Mouse (Mus musculus) layer of hippocampus, adult 2 months (tissue): Measurements from ENCODE around the gene Tnfrsf25. TPM values are rescaled to one million over a fixed set of nuclear protein-coding genes. Genes with fewer than 3 reads are reported as not detected.

Source experiments
- DNase-seq, 2 experiments: peaks; one replicate each; pipeline ENCODE4 v3.0.0; 2022; ENCODE audit warnings: low spot score in 2 of 2
- H3K27ac ChIP-seq: fragments of 200-600 bp; 2 replicates; pipeline ENCODE4 v1.8.1; 2022
- H3K4me3 ChIP-seq: fragments of 200-600 bp; 2 replicates; pipeline ENCODE4 v1.8.1; 2022; ENCODE audit warnings: mild to moderate bottlenecking
- CTCF ChIP-seq: fragments of 200-600 bp; conservative IDR thresholded peaks from 2 replicates; pipeline ENCODE4 v1.8.1; 2022; ENCODE audit warnings: antibody characterized with exemption, mild to moderate bottlenecking, moderate library complexity
- total RNA-seq, 2 experiments: library from RNA; stranded (reverse); gene quantifications; 2 replicates each; pipeline ENCODE4 v1.2.3; 2021

Gene Tnfrsf25
- total RNA-seq, 2 experiments from 2014 or later = 22.7 to 48.4 TPM

DNA sequence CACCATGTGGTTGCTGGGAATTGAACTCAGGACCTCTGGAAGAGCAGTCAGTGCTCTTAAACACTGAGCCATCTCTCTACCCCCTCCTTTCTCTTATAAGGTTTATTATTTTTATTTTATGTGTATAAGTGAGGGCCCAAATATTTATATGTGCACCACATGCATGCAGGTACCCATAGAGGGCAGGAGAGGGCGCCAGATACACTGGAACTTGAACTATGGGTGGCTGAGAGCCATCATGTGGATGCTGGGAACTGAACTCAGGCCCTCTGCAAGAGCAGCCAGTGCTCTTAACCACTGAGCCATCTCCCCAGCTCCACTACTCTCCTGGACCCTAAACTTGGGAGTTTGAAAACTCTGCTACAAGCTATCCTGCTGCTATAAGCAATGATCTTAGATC is 27.9 kb downstream of the Tnfrsf25 start:
- no peak overlapping the region for H3K4me3 ChIP-seq
- peak; percentile 47 for TF ChIP-seq CTCF
- no peak overlapping the region for H3K27ac ChIP-seq
- DNase-seq = no peak

DNA sequence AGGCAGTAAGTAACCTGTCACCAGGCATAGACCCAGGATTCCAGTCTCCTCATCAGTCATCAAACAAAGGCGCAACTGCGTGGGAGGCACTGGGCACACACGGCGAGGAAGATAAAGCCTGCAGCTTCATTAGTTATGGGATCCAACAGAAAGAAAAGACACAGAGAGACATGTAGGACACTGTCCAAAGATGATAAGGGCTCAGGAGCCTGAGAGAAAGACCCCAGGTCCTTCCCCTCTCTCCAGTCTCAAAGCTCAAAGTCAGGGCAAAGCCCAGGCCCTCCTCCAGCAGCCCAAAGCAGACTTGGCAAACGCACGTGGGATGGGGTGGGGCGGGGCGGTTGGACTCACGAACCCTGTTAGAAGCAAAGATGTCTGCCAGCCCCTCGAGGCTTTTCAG is 29.7 kb downstream of the Tnfrsf25 start:
- Histone ChIP-seq H3K4me3 (no peak overlapping the region), H3K27ac (no peak overlapping the region)
- DNase-seq = no peak
- no peak for TF ChIP-seq CTCF

DNA sequence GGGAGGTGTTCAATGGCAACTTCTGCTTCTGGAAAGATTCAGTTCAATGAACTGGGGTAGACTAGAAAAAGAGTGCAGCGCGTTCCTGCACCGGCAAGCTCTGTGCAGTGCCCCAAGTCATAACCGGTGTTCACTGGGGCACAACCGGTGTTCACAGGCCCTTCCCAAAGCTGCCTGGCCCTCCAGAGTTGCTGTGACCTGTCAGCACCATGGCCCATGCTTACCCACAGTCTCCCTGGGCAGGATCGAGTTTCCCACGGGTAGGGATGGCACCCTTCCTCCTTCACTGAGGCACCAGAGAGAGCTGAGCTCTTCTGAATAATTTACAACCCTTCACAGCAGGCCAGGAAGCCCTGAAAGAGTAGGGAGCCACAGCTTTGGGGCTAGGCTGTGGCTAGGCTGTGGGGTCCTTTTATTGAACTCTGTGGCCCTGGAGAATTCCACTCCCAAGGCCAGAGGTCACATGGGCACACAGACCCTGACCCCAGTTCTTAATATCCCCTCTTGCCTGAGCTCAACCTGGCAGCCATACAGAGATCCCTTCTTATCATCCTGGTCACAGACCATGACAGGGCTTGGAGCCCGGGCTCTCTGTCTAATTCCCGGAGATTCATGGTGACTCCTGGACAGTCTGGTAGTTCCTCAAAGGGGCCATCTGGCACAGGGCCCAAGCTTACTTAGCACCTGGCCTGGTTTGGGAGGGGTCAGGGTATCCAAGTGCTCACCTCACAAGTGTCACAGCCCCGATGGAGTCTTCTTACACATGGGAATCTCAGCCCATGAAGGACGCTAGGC is 30.5 kb downstream of the Tnfrsf25 start:
- H3K4me3 ChIP-seq = no peak overlapping the region
- H3K27ac ChIP-seq = no peak overlapping the region
- no peak for DNase-seq
- no peak for TF ChIP-seq CTCF

DNA sequence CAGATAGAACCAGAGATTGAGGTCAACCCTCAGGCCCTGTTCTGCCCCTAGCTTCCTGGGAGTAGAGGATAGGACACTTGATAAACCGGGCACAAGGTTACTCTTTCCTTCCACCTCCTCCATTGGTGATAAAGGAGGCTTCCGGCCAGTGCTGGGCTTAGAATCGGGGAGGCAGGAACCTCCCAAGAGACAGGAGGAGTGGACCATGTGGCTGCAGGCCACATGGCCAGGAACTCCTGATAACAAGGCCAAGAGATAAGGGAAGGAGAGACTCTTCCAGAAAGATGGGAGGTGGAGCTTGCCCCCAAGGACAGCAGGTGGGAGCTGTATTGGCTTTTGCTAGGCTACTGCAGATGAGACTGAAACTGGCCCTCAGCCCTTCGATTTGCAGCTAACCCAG is 34.8 kb downstream of the Tnfrsf25 start:
- DNase-seq = no peak
- H3K27ac ChIP-seq = no peak overlapping the region
- TF ChIP-seq CTCF = no peak
- no peak overlapping the region for H3K4me3 ChIP-seq

DNA sequence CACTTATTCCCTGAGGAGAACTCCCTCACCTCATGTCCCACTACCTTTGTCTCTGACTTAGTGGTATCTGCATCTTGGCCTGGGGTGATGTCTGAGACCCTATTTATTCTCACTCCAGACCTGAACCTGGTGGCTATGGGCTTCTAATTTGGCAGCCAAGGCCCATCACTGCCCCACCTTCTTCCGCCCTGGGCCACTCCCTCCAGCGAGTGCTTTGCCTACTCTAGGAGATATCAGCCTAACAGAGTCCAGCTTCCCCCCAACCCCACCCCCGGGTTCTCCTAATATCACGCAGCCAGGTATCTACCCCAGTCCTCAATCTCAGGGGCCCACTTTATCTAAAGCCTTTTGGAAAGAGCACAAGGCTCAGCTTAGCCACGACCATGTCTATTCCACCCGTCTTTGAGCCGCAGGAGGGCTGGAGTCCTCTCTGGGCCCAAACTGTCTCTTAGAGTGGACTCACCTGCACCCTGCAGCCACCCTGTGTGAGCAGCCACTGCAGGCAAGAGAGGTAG is 35.8 kb downstream of the Tnfrsf25 start:
- TF ChIP-seq CTCF = no peak
- no peak overlapping the region for H3K27ac ChIP-seq
- DNase-seq = no peak
- H3K4me3 ChIP-seq = no peak overlapping the region

DNA sequence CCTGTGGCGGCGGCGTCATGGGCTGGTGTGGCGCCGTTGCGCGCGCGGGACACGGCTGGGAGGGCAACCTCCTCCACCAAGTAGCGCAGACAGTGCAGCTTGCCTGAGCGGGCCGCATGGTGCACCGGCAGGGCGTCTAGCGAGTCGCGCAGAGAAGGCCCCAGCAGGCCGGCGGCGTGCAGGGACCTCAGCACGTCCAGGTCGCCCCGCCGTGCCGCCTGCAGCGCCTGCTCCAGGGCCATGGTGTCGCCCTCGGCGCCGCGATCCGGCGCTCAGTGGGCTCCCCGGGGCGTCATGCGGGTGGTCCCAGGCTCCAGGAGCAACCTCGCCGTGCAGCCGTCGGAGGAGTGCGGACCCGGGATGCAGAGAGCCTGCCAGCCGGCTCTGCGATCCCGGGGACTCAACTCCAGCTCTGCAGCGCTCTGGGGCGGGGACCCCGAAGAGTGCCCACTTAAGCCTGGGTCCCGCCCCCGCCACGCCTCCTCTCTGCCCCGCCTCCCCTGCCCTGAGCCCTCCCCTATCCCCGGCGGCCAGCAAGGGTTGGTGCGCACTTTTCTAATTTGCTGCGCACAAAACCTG is 36.3 kb downstream of the Tnfrsf25 start, which contains the start of gene Espn:
Gene Espn, minus strand, starts transcription at position 406 of the 579 bp plus-strand sequence.
- no peak for TF ChIP-seq CTCF
- H3K27ac ChIP-seq = no peak within 1 kb of the TSS
- no peak within 1 kb of the TSS for H3K4me3 ChIP-seq
- DNase-seq = no peak

DNA sequence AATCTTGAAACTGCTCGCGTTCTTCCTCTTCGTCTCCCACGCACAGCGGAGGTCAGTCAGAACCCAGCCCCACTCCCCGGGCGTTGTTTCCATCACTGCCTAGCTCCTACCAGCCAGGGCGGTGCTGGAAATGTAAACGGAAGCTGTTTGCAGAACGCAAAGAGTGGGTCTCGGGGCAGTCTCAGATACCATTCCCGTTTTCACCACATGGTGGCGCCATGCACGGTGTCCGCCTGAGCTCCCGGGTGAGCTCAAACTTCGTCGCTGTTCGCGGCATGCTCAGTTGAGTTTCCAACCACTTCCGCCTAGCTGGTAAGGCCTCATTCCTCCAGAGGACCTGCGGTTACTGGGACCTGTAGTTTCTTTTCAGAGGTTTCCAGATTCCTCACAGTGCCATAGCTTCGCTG is 38.0 kb downstream of the Tnfrsf25 start:
- Histone ChIP-seq H3K27ac (no peak overlapping the region), H3K4me3 (peak overlapping the region; percentile 40)
- TF ChIP-seq CTCF = peak; percentile 93
- DNase-seq = peak; percentile 70 to 87

DNA sequence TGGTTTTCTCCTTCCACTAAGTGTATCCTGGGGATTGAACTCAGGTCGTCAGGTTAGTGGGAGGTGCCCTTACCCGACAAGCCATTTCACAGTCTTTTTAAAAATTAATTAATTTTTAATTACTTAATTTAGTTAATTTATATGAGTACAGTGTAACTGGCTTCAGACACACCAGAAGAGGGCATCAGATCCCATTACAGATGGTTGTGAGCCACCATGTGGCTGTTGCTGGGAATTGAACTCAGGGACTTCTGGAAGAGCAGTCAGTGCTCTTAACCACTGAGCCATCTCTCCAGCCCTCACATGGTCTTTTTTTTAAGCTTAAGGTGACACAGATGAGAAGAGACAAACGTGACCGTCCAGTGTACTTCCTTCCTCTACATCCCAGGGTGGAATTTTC is 39.3 kb downstream of the Tnfrsf25 start:
- peak; percentile 53 for TF ChIP-seq CTCF
- H3K27ac ChIP-seq = no peak overlapping the region
- DNase-seq = no peak
- no peak overlapping the region for H3K4me3 ChIP-seq

DNA sequence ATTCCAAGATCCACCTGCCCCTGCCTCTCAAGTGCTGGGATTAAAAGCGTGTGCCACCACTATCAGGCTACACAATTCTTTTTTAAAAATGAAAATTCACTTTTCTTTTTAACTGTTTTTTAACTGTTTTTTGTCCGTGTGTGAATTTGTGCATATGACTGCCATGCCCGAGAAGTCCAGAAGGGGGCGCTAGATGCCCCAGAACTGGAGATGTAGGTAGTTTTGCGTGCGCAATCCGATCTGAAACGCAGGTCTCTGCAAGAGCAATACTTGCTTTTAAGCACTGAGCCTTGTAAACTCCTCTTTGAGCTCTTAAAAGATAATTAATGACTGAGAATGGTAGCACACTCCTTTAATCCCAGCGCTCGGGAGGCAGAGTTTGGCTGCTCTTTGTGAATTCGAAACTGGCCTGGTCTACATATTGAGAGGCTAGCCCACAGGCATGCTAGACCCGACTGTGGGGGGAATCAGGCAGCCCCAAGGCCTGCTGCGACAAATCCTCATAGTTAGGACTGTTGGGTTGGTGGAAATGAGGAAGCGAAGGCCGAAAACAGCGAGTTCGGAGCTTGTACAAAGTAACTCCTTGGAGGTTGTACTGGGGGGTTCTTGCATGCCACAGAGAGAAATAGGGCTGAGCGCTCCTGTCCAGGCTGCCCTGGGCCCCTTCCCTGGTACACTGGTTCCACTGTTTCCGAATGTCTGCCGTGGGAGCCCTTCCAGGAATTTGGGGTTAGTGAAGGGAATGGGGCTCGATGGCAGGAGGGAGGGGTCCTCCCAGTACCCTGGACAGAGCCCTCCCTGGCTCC is 42.2 kb downstream of the Tnfrsf25 start:
- H3K27ac ChIP-seq = no peak overlapping the region
- TF ChIP-seq CTCF = peak; percentile 94
- H3K4me3 ChIP-seq = no peak overlapping the region
- peak in 1 of 2 experiments; percentile 57 for DNase-seq

DNA sequence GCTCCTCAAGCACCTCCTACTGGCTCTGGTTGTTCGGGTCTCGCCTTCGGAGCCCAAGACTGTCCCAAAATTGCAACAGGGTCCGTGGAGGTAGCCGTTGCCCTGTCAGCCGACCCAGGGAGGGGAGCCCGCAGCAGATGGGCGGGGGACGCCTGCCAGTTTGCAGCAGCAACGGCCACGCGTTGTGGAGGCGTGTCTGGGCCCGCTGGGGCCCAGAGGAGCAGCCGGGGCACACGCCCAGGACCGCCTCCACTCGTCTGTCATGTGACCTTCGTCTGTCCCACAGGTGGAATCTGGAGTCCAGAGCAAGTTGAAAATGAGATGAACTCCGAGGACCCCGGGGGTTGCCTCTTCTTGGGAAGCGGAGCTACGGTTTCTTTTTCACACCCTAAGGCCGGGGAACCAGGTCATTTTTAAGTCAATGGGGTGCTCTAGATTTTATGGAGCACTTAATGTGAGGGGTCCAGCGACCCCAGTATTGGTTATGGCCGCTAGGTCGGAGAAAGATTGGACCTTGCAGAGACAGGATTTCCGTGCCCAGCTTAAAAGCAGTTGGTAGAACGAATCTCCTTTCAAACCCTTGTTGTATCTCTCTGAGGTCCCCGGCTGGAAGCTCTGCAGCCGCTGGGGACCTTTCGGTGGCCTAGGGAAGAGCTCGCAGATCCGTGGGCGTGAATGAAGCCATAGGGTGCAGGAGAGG is 43.0 kb downstream of the Tnfrsf25 start, which contains the start of gene Hes2:
Gene Hes2, plus strand, starts transcription at position 283 of the 700 bp plus-strand sequence.
- Histone ChIP-seq H3K27ac (no peak within 1 kb of the TSS), H3K4me3 (no peak within 1 kb of the TSS; the same call in 1 of the 2 replicates)
- TF ChIP-seq CTCF = no peak
- no peak for DNase-seq

DNA sequence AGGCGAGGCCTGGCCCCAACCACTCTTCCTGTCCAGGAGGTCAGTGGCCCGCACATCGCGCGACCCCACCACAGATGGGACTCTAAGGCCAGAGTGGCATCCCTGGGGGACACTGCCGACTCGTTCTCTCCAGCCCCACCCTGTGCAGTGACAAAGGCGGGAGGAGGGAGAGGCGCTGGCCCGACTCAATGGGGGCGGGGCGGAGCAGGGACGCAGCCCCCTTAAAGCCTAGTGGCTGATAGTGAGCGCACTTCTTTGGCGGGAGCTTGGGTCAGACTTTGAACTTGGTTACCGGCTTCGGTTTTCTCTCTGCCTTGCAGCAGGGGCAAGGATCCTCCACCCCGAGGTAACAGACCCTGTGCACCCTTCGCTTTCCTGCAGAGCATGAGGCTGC is 43.5 kb downstream of the Tnfrsf25 start:
- TF ChIP-seq CTCF = no peak
- no peak for DNase-seq
- no peak overlapping the region; the same call in 1 of the 2 replicates for H3K4me3 ChIP-seq
- H3K27ac ChIP-seq = no peak overlapping the region

DNA sequence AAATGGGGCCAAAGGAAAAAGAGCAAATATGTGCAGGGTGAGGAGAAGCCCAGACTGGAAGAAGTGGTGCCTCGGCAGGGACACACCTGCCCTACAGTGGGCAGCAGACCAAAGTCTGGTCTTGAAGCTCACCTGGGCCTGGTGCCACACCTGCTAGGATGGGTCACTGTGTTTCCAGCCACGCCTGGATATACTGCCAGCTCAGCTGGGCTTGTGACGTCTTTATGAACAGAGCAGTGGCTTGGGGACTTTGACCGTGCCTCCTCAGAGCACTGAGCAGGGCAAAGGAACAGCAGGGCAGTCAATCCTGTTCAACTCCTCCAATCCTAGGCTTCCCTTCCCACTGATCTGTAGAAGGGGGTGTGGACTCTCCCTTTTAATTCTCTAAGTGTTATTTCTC is 45.0 kb downstream of the Tnfrsf25 start:
- DNase-seq = no peak
- H3K4me3 ChIP-seq = no peak overlapping the region
- no peak for TF ChIP-seq CTCF
- H3K27ac ChIP-seq = no peak overlapping the region
